Mouse (Mus musculus) cerebellum, adult 11 months (tissue): ENCODE measurements around the gene Foxd1.

Experiments used
- DNase-seq: peaks from one replicate; pipeline ENCODE4 v3.0.0; 2022

Gene Foxd1

GRCm38 (mm10) chr13:98355559-98356111, 1.6 kb downstream of the Foxd1 start:
- DNase-seq: no peak

GRCm38 (mm10) chr13:98356176-98356972, 2.3 kb downstream of the Foxd1 start:
- DNase-seq: no peak

- no peak for DNase-seq
Observed at GRCm38 (mm10) chr13:98356973-98357425, 3.0 kb downstream of the Foxd1 start.

GRCm38 (mm10) chr13:98357433-98358423, 3.7 kb downstream of the Foxd1 start:
- DNase-seq: no peak

GRCm38 (mm10) chr13:98358424-98359181, 4.6 kb downstream of the Foxd1 start:
- no peak for DNase-seq

GRCm38 (mm10) chr13:98359337-98359736, 5.3 kb downstream of the Foxd1 start:
- DNase-seq: no peak

- no peak for DNase-seq
Observed at GRCm38 (mm10) chr13:98360391-98360790, 6.3 kb downstream of the Foxd1 start.

GRCm38 (mm10) chr13:98361161-98361560, 7.1 kb downstream of the Foxd1 start:
- DNase-seq: no peak

GRCm38 (mm10) chr13:98363046-98363445, 9.0 kb downstream of the Foxd1 start:
- no peak for DNase-seq

GRCm38 (mm10) chr13:98365081-98365480, 11.0 kb downstream of the Foxd1 start:
- DNase-seq: no peak

- DNase-seq: no peak
Observed at GRCm38 (mm10) chr13:98365766-98366421, 11.9 kb downstream of the Foxd1 start.

- DNase-seq: no peak
Observed at GRCm38 (mm10) chr13:98366469-98367275, 12.6 kb downstream of the Foxd1 start.

GRCm38 (mm10) chr13:98367601-98368000, 13.6 kb downstream of the Foxd1 start:
- no peak for DNase-seq

GRCm38 (mm10) chr13:98369046-98369445, 15.0 kb downstream of the Foxd1 start:
- no peak for DNase-seq

GRCm38 (mm10) chr13:98374560-98374959, 20.5 kb downstream of the Foxd1 start:
- DNase-seq: no peak

GRCm38 (mm10) chr13:98374979-98375378, 20.9 kb downstream of the Foxd1 start:
- DNase-seq: no peak

GRCm38 (mm10) chr13:98377746-98378145, 23.7 kb downstream of the Foxd1 start:
- no peak for DNase-seq

- no peak for DNase-seq
Observed at GRCm38 (mm10) chr13:98382751-98383150, 28.7 kb downstream of the Foxd1 start.

GRCm38 (mm10) chr13:98383911-98384498, 30.0 kb downstream of the Foxd1 start:
- no peak for DNase-seq

GRCm38 (mm10) chr13:98385877-98386276, 31.8 kb downstream of the Foxd1 start:
- DNase-seq: no peak

GRCm38 (mm10) chr13:98389092-98389491, 35.0 kb downstream of the Foxd1 start:
- DNase-seq: no peak
